Mouse (Mus musculus) megakaryocyte, embryonic 14.5 days (primary cell): ENCODE data around the gene Add1. TPM values are rescaled to one million over a fixed set of nuclear protein-coding genes. Genes with fewer than 3 reads are reported as not detected.
A peak's percentile ranks its signal among the peaks of the same experiment; 100 is the strongest.

Source experiments
- H3K27me3 ChIP-seq: replicated peaks from 2 replicates; pipeline ENCODE3; 2012; ENCODE audit warnings: inconsistent platforms
- H3K36me3 ChIP-seq: replicated peaks from 2 replicates; pipeline ENCODE3; 2012; ENCODE audit warnings: low read length, inconsistent platforms, mixed read lengths
- H3K4me1 ChIP-seq: 2 replicates; pipeline ENCODE4 v1.6.1; 2012; ENCODE audit warnings: inconsistent platforms
- H3K4me3 ChIP-seq: replicated peaks from 2 replicates; pipeline ENCODE3; 2012; ENCODE audit warnings: moderate library complexity, mild to moderate bottlenecking, inconsistent platforms
- H3K9me3 ChIP-seq: 2 replicates; pipeline ENCODE4 v1.6.1; 2012; ENCODE audit warnings: inconsistent platforms
- FLI1 ChIP-seq: IDR thresholded peaks from 2 replicates; pipeline ENCODE4 v1.6.1; 2012; ENCODE audit warnings: low read length, inconsistent platforms, mixed read lengths
- GATA1 ChIP-seq: IDR thresholded peaks from 3 replicates; pipeline ENCODE4 v1.6.1; 2012; ENCODE audit warnings: mixed read lengths, low read length, inconsistent platforms, borderline replicate concordance
- polyA plus RNA-seq: library from polyadenylated mRNA; stranded (reverse); fragments of >175 nt; gene quantifications from 2 replicates; pipeline ENCODE4 v1.2.3, GENCODE M21; 2012; ENCODE audit warnings: low replicate concordance; ENCODE audit not compliant: insufficient read depth

Gene Add1
- 255 and 447 TPM in 2 replicates for polyA plus RNA-seq

DNA sequence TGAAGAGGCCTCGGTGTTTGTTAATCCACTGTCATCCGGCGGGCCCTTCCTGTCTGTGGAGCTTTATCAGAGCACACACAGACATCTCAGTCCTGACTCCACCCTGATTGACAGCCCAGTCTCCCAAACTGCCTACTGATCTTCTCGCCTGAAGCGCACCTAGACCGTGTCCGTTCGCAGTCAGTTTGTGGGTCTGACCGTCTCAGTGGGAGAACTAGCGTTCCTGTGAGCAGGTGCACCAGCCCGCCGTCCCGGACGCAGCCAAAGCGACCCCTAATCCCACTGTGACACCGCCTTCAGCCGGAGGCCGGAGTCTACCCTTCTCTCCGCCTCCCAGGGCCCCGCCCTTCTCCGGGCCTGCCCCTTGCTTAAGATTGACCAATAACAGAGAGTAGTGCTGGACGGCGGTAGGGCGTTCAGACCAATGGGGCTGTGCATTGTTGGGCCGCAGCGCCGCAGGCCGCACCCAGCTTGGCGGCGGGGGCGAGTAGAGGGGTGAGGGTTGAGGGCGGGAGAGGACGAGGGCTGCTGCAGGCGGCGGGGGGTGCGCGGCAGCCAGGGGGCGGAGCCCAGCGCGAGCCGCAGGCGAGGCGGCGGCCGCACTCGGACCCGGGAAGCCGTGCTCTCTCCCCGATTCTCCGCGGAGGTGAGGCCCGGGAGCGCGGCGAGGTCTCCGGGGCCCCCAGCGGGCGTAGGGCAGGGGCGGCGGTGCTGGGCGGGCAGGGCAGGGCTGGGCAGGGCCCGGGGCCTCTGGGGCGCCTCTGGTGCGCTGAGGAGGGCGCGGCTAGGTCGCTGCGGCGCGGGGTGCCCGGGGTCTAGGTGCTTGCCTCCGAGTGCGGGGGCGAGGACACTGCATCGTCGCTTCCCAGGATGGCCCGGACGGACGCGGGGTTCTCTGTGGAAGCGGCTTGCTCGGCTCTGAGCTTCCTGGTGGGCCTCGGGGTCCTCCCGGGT lies at the start of gene Add1:
Add1 (plus strand) TSS at position 397 of the 954 bp plus-strand sequence.
- TF ChIP-seq FLI1 (no peak), GATA1 (peak; percentile 15; the same call in 1 of the 3 replicates)
- H3K4me1 ChIP-seq = peaks cover 49% of the 10 kb centered on the region
- peaks cover 24% of the 10 kb centered on the region for H3K36me3 ChIP-seq
- H3K9me3 ChIP-seq = no peaks in the 10 kb centered on the region
- H3K4me3 ChIP-seq = peak within 1 kb of the TSS; percentile 93
- H3K27me3 ChIP-seq = no peaks in the 10 kb centered on the region

DNA sequence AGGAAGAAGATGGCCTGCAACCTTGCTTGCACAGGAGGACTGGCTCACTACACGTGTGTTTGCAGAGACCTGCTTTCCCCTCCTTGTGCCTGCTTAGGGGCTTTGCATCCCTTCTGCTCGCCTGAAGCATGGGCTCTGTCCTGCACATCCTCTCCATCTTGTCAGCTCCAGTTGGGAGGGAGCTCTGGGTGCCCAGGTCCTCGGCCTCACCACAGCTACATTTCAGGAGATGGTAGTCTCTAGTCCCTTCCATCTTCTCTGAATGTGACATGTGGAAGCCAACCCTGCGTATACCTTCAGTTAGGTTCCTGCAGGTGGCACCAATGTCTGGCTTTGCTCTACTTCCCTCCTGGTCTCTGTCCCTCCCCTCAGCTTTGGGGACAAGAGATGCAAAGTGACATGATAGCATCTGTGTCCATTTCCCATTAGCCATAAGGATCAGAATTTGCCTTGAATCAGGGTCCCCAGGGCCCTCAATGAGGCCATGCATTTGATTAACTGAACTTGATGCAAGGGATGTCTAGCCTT lies 49.4 kb upstream of the Add1 start:
- peaks cover 79% of the 10 kb centered on the region for H3K4me1 ChIP-seq

GRCm38 (mm10) chr5:34524511-34524910 lies 49.0 kb upstream of the Add1 start:
- no peaks in the 10 kb centered on the region for H3K27me3 ChIP-seq
- no peaks in the 10 kb centered on the region for H3K9me3 ChIP-seq
- TF ChIP-seq GATA1 = no peak
- TF ChIP-seq FLI1 = no peak
- H3K4me1 ChIP-seq = peaks cover 77% of the 10 kb centered on the region
- peaks cover 16% of the 10 kb centered on the region for H3K36me3 ChIP-seq
- H3K4me3 ChIP-seq = no peak overlapping the region

More for the DNA sequence above, 49.4 kb upstream of the Add1 start:
- Histone ChIP-seq H3K4me3 (peak overlapping the region; percentile 73), H3K36me3 (peaks cover 14% of the 10 kb centered on the region), H3K9me3 (no peaks in the 10 kb centered on the region), H3K27me3 (no peaks in the 10 kb centered on the region)
- TF ChIP-seq FLI1 (no peak), GATA1 (no peak)

DNA sequence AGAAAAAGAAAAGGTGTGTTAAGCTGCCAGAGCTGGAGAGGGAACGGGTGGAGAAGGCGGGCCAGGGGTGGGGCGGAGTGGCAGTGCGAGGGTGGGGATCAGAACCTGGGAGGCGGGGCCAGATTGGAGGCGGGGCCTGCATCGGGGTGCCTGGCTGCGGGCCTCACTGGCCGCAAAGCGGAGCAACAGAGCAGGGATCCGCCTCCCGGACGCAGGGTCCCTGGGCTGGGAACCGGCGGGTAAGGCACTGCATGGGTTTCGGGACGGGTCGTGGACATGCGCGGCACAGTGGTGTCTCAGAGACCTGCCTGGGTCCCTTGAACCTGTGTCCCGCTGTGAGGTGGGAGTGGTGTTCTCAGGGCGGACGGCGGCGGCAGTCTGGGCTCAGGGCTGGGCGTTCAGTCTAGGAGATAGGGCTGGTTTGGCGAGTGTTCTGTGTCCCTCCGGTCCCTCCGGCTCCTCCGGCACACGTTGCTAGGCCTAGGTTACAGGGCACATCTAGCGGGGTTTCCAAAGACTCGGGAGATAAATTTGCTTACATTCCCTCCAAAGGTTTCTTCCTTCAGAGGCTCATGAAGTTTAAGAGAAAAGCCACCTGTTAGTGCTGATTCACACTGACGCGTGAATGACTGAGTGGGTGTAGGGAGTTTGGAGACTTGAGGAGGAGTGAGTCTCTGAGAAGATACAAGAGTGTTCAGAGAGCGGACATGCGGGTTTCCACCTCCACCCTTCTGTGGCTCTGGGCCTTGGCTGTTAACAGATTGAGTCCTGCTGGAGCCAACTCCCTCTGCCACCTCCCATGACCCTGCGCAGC lies 47.6 kb upstream of the Add1 start, which contains the start of gene Sh3bp2:
Sh3bp2 (plus strand) TSS at position 176 of the 814 bp plus-strand sequence.
- Histone ChIP-seq H3K4me3 (peak within 1 kb of the TSS; percentile 97), H3K36me3 (peaks cover 26% of the 10 kb centered on the region), H3K4me1 (peaks cover 77% of the 10 kb centered on the region), H3K9me3 (no peaks in the 10 kb centered on the region), H3K27me3 (no peaks in the 10 kb centered on the region)
- no peak for TF ChIP-seq FLI1
- no peak for TF ChIP-seq GATA1

DNA sequence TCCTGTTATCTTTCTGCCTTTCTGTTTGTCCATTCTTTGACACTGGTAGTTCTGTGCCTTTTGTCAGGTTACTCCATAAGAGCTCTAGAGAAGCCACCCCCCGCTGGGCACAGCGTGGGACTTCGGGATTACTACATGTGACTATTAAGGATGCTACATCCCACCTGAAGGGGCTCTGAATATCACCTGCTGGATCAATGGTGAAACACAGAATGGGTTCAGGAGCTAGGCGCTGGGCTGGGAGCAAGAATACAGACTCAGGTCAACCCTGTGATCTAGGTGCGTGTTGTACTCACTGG lies 47.0 kb upstream of the Add1 start:
- peaks cover 77% of the 10 kb centered on the region for H3K4me1 ChIP-seq

DNA sequence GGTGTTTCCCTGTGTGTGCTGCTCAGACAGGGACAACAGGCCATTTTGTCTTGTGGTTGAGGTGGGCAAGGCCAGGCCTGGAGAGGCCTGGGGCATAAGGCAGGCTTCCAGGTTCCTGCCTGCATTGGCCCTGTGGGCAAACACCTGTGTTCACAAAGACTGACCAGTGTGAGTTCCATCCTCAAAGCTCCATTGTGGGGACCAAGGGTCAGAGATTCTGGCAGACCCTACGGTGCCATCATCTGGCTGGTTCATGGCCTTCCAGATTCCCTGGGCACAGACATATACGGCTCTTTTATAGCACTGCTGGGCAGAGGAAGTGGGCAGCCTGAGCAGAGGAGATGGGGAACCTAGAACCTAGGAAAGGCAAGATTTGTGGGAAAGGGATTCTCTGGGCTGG lies 46.1 kb upstream of the Add1 start:
- Histone ChIP-seq H3K27me3 (no peaks in the 10 kb centered on the region), H3K36me3 (peaks cover 34% of the 10 kb centered on the region), H3K4me1 (peaks cover 78% of the 10 kb centered on the region), H3K9me3 (no peaks in the 10 kb centered on the region), H3K4me3 (peak overlapping the region; percentile 97)
- no peak for TF ChIP-seq GATA1

More for the DNA sequence above, 47.0 kb upstream of the Add1 start:
- Histone ChIP-seq H3K4me3 (peak overlapping the region; percentile 97), H3K36me3 (peaks cover 27% of the 10 kb centered on the region), H3K27me3 (no peaks in the 10 kb centered on the region), H3K9me3 (no peaks in the 10 kb centered on the region)
- no peak for TF ChIP-seq FLI1
- no peak for TF ChIP-seq GATA1

- H3K4me3 ChIP-seq = no peak overlapping the region
- H3K4me1 ChIP-seq = peaks cover 86% of the 10 kb centered on the region
- H3K27me3 ChIP-seq = no peaks in the 10 kb centered on the region
- TF ChIP-seq FLI1 = no peak
- TF ChIP-seq GATA1 = no peak
- H3K36me3 ChIP-seq = peaks cover 46% of the 10 kb centered on the region
- H3K9me3 ChIP-seq = no peaks in the 10 kb centered on the region
Observed at GRCm38 (mm10) chr5:34528724-34529123, 44.7 kb upstream of the Add1 start.

GRCm38 (mm10) chr5:34530116-34530515 lies 43.3 kb upstream of the Add1 start:
- H3K36me3 ChIP-seq = peaks cover 52% of the 10 kb centered on the region
- no peak overlapping the region for H3K4me3 ChIP-seq
- no peaks in the 10 kb centered on the region for H3K27me3 ChIP-seq
- H3K4me1 ChIP-seq = peaks cover 90% of the 10 kb centered on the region
- TF ChIP-seq FLI1 (no peak), GATA1 (no peak)
- no peaks in the 10 kb centered on the region for H3K9me3 ChIP-seq

- Histone ChIP-seq H3K36me3 (peaks cover 56% of the 10 kb centered on the region), H3K9me3 (no peaks in the 10 kb centered on the region), H3K27me3 (no peaks in the 10 kb centered on the region), H3K4me3 (peak overlapping the region; percentile 66), H3K4me1 (peaks cover 95% of the 10 kb centered on the region)
- TF ChIP-seq GATA1 = no peak
- TF ChIP-seq FLI1 = no peak
Observed at GRCm38 (mm10) chr5:34530687-34531086, 42.8 kb upstream of the Add1 start.
